Mouse (Mus musculus) embryonic fibroblast, embryonic 13.5 days (primary cell): Measurements from ENCODE around the gene Sash3. TPM values are rescaled to one million over a fixed set of nuclear protein-coding genes. Genes with fewer than 3 reads are reported as not detected.

ENCODE experiments used
- H3K27ac ChIP-seq: 2 replicates; pipeline ENCODE4 v1.5.1; 2012; ENCODE audit warnings: low read length, control low read depth, inconsistent platforms; ENCODE audit not compliant: insufficient read depth
- H3K4me1 ChIP-seq: 2 replicates; pipeline ENCODE4 v1.6.1; 2011; ENCODE audit warnings: low read length; ENCODE audit not compliant: control insufficient read depth, insufficient read depth
- H3K4me3 ChIP-seq: 2 replicates; pipeline ENCODE4 v1.5.1; 2011; ENCODE audit warnings: mild to moderate bottlenecking, control low read depth, low read length; ENCODE audit not compliant: insufficient read depth
- CTCF ChIP-seq: IDR thresholded peaks from 2 replicates; pipeline ENCODE4 v1.5.1; 2011; ENCODE audit warnings: mild to moderate bottlenecking, control low read depth, low read length, moderate library complexity, borderline replicate concordance; ENCODE audit not compliant: insufficient read depth
- POLR2A ChIP-seq: IDR thresholded peaks from 2 replicates; pipeline ENCODE4 v1.6.1; 2011; ENCODE audit warnings: low read depth, mild to moderate bottlenecking, control low read depth, low read length, moderate library complexity
- polyA plus RNA-seq: library from polyadenylated mRNA; stranded (reverse); fragments of >200 nt; gene quantifications from 2 replicates; pipeline ENCODE4 v1.2.4, GENCODE M21; 2011; ENCODE audit warnings: low read depth; ENCODE audit not compliant: missing spikeins, insufficient read length

The Sash3 gene
- polyA plus RNA-seq, 1 experiment: 0.26 TPM

GRCm38 (mm10) chrX:48158229-48158919 lies 12.1 kb downstream of the Sash3 start:
- no peak overlapping the region for H3K4me3 ChIP-seq
- no peaks in the 10 kb centered on the region for H3K4me1 ChIP-seq
- no peak overlapping the region for H3K27ac ChIP-seq
- TF ChIP-seq CTCF (no peak), POLR2A (no peak)

- Histone ChIP-seq H3K4me3 (no peak overlapping the region), H3K27ac (no peak overlapping the region), H3K4me1 (no peaks in the 10 kb centered on the region)
- TF ChIP-seq POLR2A (no peak), CTCF (no peak)
These were observed 23.7 kb downstream of the Sash3 start for GRCm38 (mm10) chrX:48169892-48170291.

- Histone ChIP-seq H3K27ac (no peak overlapping the region), H3K4me1 (no peaks in the 10 kb centered on the region), H3K4me3 (no peak overlapping the region)
- no peak for TF ChIP-seq POLR2A
- TF ChIP-seq CTCF: no peak
These were observed 24.1 kb downstream of the Sash3 start for GRCm38 (mm10) chrX:48170368-48170767.

- H3K4me3 ChIP-seq: no peak overlapping the region
- TF ChIP-seq CTCF (no peak), POLR2A (no peak)
- no peak overlapping the region for H3K27ac ChIP-seq
- H3K4me1 ChIP-seq: no peaks in the 10 kb centered on the region
These were observed 35.6 kb downstream of the Sash3 start for GRCm38 (mm10) chrX:48181844-48182243.

GRCm38 (mm10) chrX:48184703-48185102 lies 38.5 kb downstream of the Sash3 start:
- no peak overlapping the region for H3K4me3 ChIP-seq
- TF ChIP-seq CTCF (no peak), POLR2A (no peak)
- no peaks in the 10 kb centered on the region for H3K4me1 ChIP-seq
- H3K27ac ChIP-seq: no peak overlapping the region

- TF ChIP-seq POLR2A (no peak), CTCF (no peak)
- no peak overlapping the region for H3K27ac ChIP-seq
- no peaks in the 10 kb centered on the region for H3K4me1 ChIP-seq
- H3K4me3 ChIP-seq: no peak overlapping the region
These were observed 45.0 kb downstream of the Sash3 start for GRCm38 (mm10) chrX:48191261-48191660.

GRCm38 (mm10) chrX:48193235-48194152 lies 47.3 kb downstream of the Sash3 start:
- H3K27ac ChIP-seq: no peak overlapping the region
- no peak for TF ChIP-seq CTCF
- H3K4me1 ChIP-seq: no peaks in the 10 kb centered on the region
- no peak overlapping the region for H3K4me3 ChIP-seq

- H3K27ac ChIP-seq: no peak overlapping the region
- no peaks in the 10 kb centered on the region for H3K4me1 ChIP-seq
- TF ChIP-seq POLR2A: no peak
- TF ChIP-seq CTCF: no peak
- H3K4me3 ChIP-seq: no peak overlapping the region
These were observed 51.6 kb downstream of the Sash3 start for GRCm38 (mm10) chrX:48197856-48198255.

GRCm38 (mm10) chrX:48199026-48199425 lies 52.8 kb downstream of the Sash3 start:
- no peak overlapping the region for H3K4me3 ChIP-seq
- no peaks in the 10 kb centered on the region for H3K4me1 ChIP-seq
- TF ChIP-seq POLR2A (no peak), CTCF (no peak)
- no peak overlapping the region for H3K27ac ChIP-seq

GRCm38 (mm10) chrX:48200699-48201098 lies 54.5 kb downstream of the Sash3 start:
- TF ChIP-seq POLR2A (no peak), CTCF (no peak)
- no peak overlapping the region for H3K27ac ChIP-seq

More at GRCm38 (mm10) chrX:48200699-48201098, 54.5 kb downstream of the Sash3 start:
- Histone ChIP-seq H3K4me1 (no peaks in the 10 kb centered on the region), H3K4me3 (no peak overlapping the region)
